Mouse (Mus musculus) erythroblast, embryonic 14.5 days (primary cell): ENCODE data around the gene Fbxw11.

ENCODE experiments used
- GATA1 ChIP-seq: IDR thresholded peaks from 2 replicates; pipeline ENCODE4 v1.6.1; 2012; ENCODE audit warnings: low read length, inconsistent platforms, mixed read lengths
- TAL1 ChIP-seq: IDR thresholded peaks from 3 replicates; pipeline ENCODE4 v1.6.1; 2012; ENCODE audit warnings: low read length, inconsistent platforms, mixed read lengths

- TF ChIP-seq TAL1 (no peak), GATA1 (no peak)
Measured at GRCm38 (mm10) chr11:32680014-32680413, 37.5 kb downstream of the Fbxw11 start.
